Mouse (Mus musculus): ENCODE measurements around the gene Slc7a6os. TPM values are rescaled to one million over a fixed set of nuclear protein-coding genes. Genes with fewer than 3 reads are reported as not detected.
"Not testable (repeated sequence)": the region's sequence is repeated elsewhere in the genome, so short reads cannot be mapped to it uniquely, and the experiment has no call there.

Slc7a6os gene
- polyA plus RNA-seq, 2 experiments, result 8.9 to 13.3 TPM

GRCm38 (mm10) chr8:106213959-106214358 is 3.2 kb upstream of the Slc7a6os start:
- Histone ChIP-seq H3K9ac (replicated peaks) (no peak overlapping the region), H3K9me3 (ENCODE audit: control insufficient read depth, low read length) (no peaks in the 10 kb centered on the region), H3K27ac (no peak overlapping the region), H3K4me1 (replicated peaks; ENCODE audit: control insufficient read depth in 2 of 2, insufficient read depth in 2 of 2, low read length in 1 of 2) (peaks cover 4 to 6% of the 10 kb centered on the region in 2 experiments), H3K4me3 (ENCODE audit: insufficient read depth in 1 of 2, low read depth in 2 of 2, low read length in 2 of 2) (no peak overlapping the region), H3K27me3 (ENCODE audit: control insufficient read depth, insufficient read depth, low read length) (no peaks in the 10 kb centered on the region), H3K4me2 (ENCODE audit: low read depth) (no peak overlapping the region), H3K36me3 (replicated peaks; ENCODE audit: control insufficient read depth, insufficient read depth, low read depth) (peaks cover 2% of the 10 kb centered on the region)
- ATAC-seq (ENCODE audit: insufficient read depth), result no peak
- no peak for TF ChIP-seq EP300 (IDR thresholded peaks at IDR 0.05; ENCODE audit: low read depth)
- TF ChIP-seq CTCF (IDR thresholded peaks at IDR 0.05; ENCODE audit: low read depth), result no peak
- DNase-seq (ENCODE audit: low read depth in 3 of 3, low spot score in 3 of 3), result no peak
- 81% methylated on average over 3 of the region's 3 CpGs for WGBS (ENCODE audit: insufficient replicate concordance)

- peak overlapping the region; percentile 84 for H3K9ac ChIP-seq (replicated peaks)
- ATAC-seq (ENCODE audit: insufficient read depth) (peak; percentile 8; the same call in 1 of the 2 replicates), DNase-seq (ENCODE audit: low read depth in 3 of 3, low spot score in 3 of 3) (no peak)
- peak overlapping the region; percentile 87 for H3K4me2 ChIP-seq (ENCODE audit: low read depth)
- H3K4me1 ChIP-seq (replicated peaks; ENCODE audit: control insufficient read depth in 2 of 2, insufficient read depth in 2 of 2, low read length in 1 of 2), result peaks cover 4 to 6% of the 10 kb centered on the region in 2 experiments
- peak overlapping the region; percentile 64 to 85 for H3K4me3 ChIP-seq (ENCODE audit: insufficient read depth in 1 of 2, low read depth in 2 of 2, low read length in 2 of 2)
- WGBS (ENCODE audit: insufficient replicate concordance), result 2% methylated on average over 13 of the region's 13 CpGs
- TF ChIP-seq CTCF (IDR thresholded peaks at IDR 0.05; ENCODE audit: low read depth) (no peak), EP300 (IDR thresholded peaks at IDR 0.05; ENCODE audit: low read depth) (no peak)
- peak overlapping the region; percentile 47 for H3K27ac ChIP-seq
- H3K27me3 ChIP-seq (ENCODE audit: control insufficient read depth, insufficient read depth, low read length), result no peaks in the 10 kb centered on the region
- peaks cover 14% of the 10 kb centered on the region for H3K36me3 ChIP-seq (replicated peaks; ENCODE audit: control insufficient read depth, insufficient read depth, low read depth)
- H3K9me3 ChIP-seq (ENCODE audit: control insufficient read depth, low read length), result no peaks in the 10 kb centered on the region
Observed at GRCm38 (mm10) chr8:106211421-106211820, 686 bp upstream of the Slc7a6os start.

- Histone ChIP-seq H3K4me2 (ENCODE audit: low read depth) (peak overlapping the region; percentile 87), H3K4me1 (replicated peaks; ENCODE audit: control insufficient read depth in 2 of 2, insufficient read depth in 2 of 2, low read length in 1 of 2) (peaks cover 4 to 6% of the 10 kb centered on the region in 2 experiments), H3K27ac (peak overlapping the region; percentile 8), H3K4me3 (ENCODE audit: insufficient read depth in 1 of 2, low read depth in 2 of 2, low read length in 2 of 2) (peak overlapping the region; percentile 64 to 85), H3K9ac (replicated peaks) (peak overlapping the region; percentile 84), H3K9me3 (ENCODE audit: control insufficient read depth, low read length) (no peaks in the 10 kb centered on the region), H3K36me3 (replicated peaks; ENCODE audit: control insufficient read depth, insufficient read depth, low read depth) (peaks cover 20% of the 10 kb centered on the region), H3K27me3 (ENCODE audit: control insufficient read depth, insufficient read depth, low read length) (no peaks in the 10 kb centered on the region)
- DNase-seq (ENCODE audit: low read depth in 3 of 3, low spot score in 3 of 3) (peak in 1 of 3 experiments; percentile 28), ATAC-seq (ENCODE audit: insufficient read depth) (peak; percentile 68)
- TF ChIP-seq CTCF (IDR thresholded peaks at IDR 0.05; ENCODE audit: low read depth) (no peak), EP300 (IDR thresholded peaks at IDR 0.05; ENCODE audit: low read depth) (no peak)
- under 1% methylated on average over 35 of the region's 35 CpGs for WGBS (ENCODE audit: insufficient replicate concordance)
Observed at GRCm38 (mm10) chr8:106210035-106210731, 552 bp downstream of the Slc7a6os start.

GRCm38 (mm10) chr8:106199596-106199995 is 11.1 kb downstream of the Slc7a6os start:
- not testable (repeated sequence) for H3K4me1 ChIP-seq (replicated peaks; ENCODE audit: control insufficient read depth in 2 of 2, insufficient read depth in 2 of 2, low read length in 1 of 2); H3K27ac ChIP-seq; H3K9me3 ChIP-seq (ENCODE audit: control insufficient read depth, low read length); DNase-seq (ENCODE audit: low read depth in 3 of 3, low spot score in 3 of 3); ATAC-seq (ENCODE audit: insufficient read depth); H3K4me2 ChIP-seq (ENCODE audit: low read depth); H3K9ac ChIP-seq (replicated peaks); H3K4me3 ChIP-seq (ENCODE audit: insufficient read depth in 1 of 2, low read depth in 2 of 2, low read length in 2 of 2); H3K27me3 ChIP-seq (ENCODE audit: control insufficient read depth, insufficient read depth, low read length)
- 71% methylated on average over 3 of the region's 3 CpGs for WGBS (ENCODE audit: insufficient replicate concordance)
- peaks cover 28% of the 10 kb centered on the region for H3K36me3 ChIP-seq (replicated peaks; ENCODE audit: control insufficient read depth, insufficient read depth, low read depth)

GRCm38 (mm10) chr8:106198741-106199140 is 12.0 kb downstream of the Slc7a6os start:
- WGBS (ENCODE audit: insufficient replicate concordance), result 10% methylated on average over 1 of the region's 1 CpGs
- H3K4me3 ChIP-seq (ENCODE audit: insufficient read depth in 1 of 2, low read depth in 2 of 2, low read length in 2 of 2), result no peak overlapping the region
- TF ChIP-seq CTCF (IDR thresholded peaks at IDR 0.05; ENCODE audit: low read depth) (peak; percentile 59), EP300 (IDR thresholded peaks at IDR 0.05; ENCODE audit: low read depth) (no peak)
- ATAC-seq (ENCODE audit: insufficient read depth), result no peak
- H3K4me1 ChIP-seq (replicated peaks; ENCODE audit: control insufficient read depth in 2 of 2, insufficient read depth in 2 of 2, low read length in 1 of 2), result no peaks in the 10 kb centered on the region
- H3K27me3 ChIP-seq (ENCODE audit: control insufficient read depth, insufficient read depth, low read length), result no peaks in the 10 kb centered on the region
- H3K27ac ChIP-seq, result no peak overlapping the region
- DNase-seq (ENCODE audit: low read depth in 3 of 3, low spot score in 3 of 3), result peak in 1 of 3 experiments; percentile 36
- H3K9me3 ChIP-seq (ENCODE audit: control insufficient read depth, low read length), result no peaks in the 10 kb centered on the region
- H3K4me2 ChIP-seq (ENCODE audit: low read depth), result no peak overlapping the region
- H3K9ac ChIP-seq (replicated peaks), result no peak overlapping the region
- peaks cover 23% of the 10 kb centered on the region for H3K36me3 ChIP-seq (replicated peaks; ENCODE audit: control insufficient read depth, insufficient read depth, low read depth)
